ENCODE assay signal across 10 mouse cellular contexts in the genomic region with DNA sequence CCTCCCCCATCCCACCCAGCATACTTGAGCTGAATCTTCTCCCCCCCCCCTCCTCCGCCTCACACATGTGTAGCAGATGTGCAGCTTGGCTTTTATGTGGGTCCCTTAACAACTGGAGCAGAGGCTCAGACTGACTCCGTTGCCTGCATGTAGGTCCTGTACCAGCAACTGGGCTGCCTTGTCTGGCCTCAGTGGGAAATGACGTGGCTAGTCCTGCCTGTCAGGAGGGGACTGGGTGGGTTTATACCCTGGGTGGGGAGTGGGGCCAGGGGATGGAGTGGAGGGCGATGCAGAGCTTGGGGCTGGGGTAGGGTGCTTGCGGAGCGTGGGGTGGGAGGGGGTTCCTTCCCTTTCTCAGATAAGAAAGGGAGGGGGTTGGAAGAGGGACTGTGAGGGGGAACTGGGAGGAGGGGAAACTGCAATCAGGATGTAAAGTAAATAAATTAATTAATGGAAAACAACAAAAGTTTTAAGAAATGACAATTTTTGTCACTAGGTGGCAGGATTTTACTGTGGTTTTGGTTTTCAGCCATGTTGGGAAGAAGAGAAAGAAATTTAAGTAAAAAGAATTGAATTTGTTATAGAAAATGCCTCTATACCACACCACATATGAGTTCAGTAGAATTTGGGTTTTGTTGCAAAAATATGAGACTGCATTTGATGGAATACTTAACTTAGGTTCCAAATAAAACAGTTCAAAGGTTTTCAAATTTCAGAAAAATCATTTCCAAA.
DNase-seq lines count a peak whose midpoint lies in the region; ATAC-seq lines count a peak whose summit lies in the region.
"Had no signal": no experiment of that assay in that cellular context is flagged by ENCODE, and none has a peak within 500 bp of the region (broad histone marks: within the 10 kb centered on the region; RNA-seq: fewer than 3 reads in every experiment).

No protein-coding gene starts in this region.

- no peaks in the 10 kb centered on the region for H3K4me1 ChIP-seq in midbrain, embryonic 11.5 days (ENCODE audit: control insufficient read depth, insufficient read depth, low read length)
- no peaks in the 10 kb centered on the region for H3K4me1 ChIP-seq in midbrain, embryonic 10.5 days
- H3K4me1 ChIP-seq in limb, embryonic 13.5 days: peaks cover 11% of the 10 kb centered on the region; the same call in 1 of the 2 replicates

- no peak overlapping the region for H3K27ac ChIP-seq in midbrain, embryonic 11.5 days (ENCODE audit: low read depth, low read length)
- H3K27ac ChIP-seq in midbrain, embryonic 10.5 days (replicated peaks): no peak overlapping the region
- no peak overlapping the region for H3K27ac ChIP-seq in limb, embryonic 13.5 days

- no peaks in the 10 kb centered on the region for H3K9me3 ChIP-seq in midbrain, embryonic 11.5 days (ENCODE audit: control insufficient read depth, low read length)
- no peaks in the 10 kb centered on the region for H3K9me3 ChIP-seq in midbrain, embryonic 10.5 days (replicated peaks)
- H3K9me3 ChIP-seq in limb, embryonic 13.5 days: no peaks in the 10 kb centered on the region

- DNase-seq in cerebellum, adult 11-12 months: no peak
- no peak for DNase-seq in midbrain, embryonic 11.5 days (ENCODE audit: low spot score, missing footprints)
- no peak for DNase-seq in midbrain, embryonic 10.5 days (ENCODE audit: low spot score)
- no peak for DNase-seq in right cerebral cortex, postnatal 4 days
- DNase-seq: lung, postnatal 10 days had no signal

- H3K36me3 ChIP-seq in midbrain, embryonic 11.5 days (ENCODE audit: control insufficient read depth, insufficient read depth, low read length): no peaks in the 10 kb centered on the region
- H3K36me3 ChIP-seq in midbrain, embryonic 10.5 days: no peaks in the 10 kb centered on the region
- H3K36me3 ChIP-seq in limb, embryonic 13.5 days: no peaks in the 10 kb centered on the region

- 53% methylated on average over 6 of the region's 6 CpGs for WGBS in midbrain, embryonic 11.5 days
- WGBS in midbrain, embryonic 10.5 days: 59% methylated on average over 6 of the region's 6 CpGs
- 39% methylated on average over 6 of the region's 6 CpGs for WGBS in limb, embryonic 13.5 days

- no peak overlapping the region for H3K9ac ChIP-seq in midbrain, embryonic 11.5 days (ENCODE audit: low read length)
- H3K9ac ChIP-seq in limb, embryonic 13.5 days: no peak overlapping the region

- H3K4me3 ChIP-seq in midbrain, embryonic 11.5 days (ENCODE audit: low read depth, low read length): no peak overlapping the region
- H3K4me3 ChIP-seq in midbrain, embryonic 10.5 days: no peak overlapping the region
- H3K4me3 ChIP-seq in limb, embryonic 13.5 days: no peak overlapping the region
- H3K4me3 ChIP-seq: erythroblast, embryonic 14.5 days had no signal

- H3K4me2 ChIP-seq in midbrain, embryonic 11.5 days: no peak overlapping the region
- H3K4me2 ChIP-seq in limb, embryonic 13.5 days (replicated peaks): no peak overlapping the region

- no peaks in the 10 kb centered on the region for H3K27me3 ChIP-seq in midbrain, embryonic 11.5 days (ENCODE audit: control insufficient read depth, insufficient read depth, low read length)
- H3K27me3 ChIP-seq in midbrain, embryonic 10.5 days (ENCODE audit: low read depth, poor library complexity, severe bottlenecking): no peaks in the 10 kb centered on the region
- H3K27me3 ChIP-seq in limb, embryonic 13.5 days: no peaks in the 10 kb centered on the region

- 0 out of 2 replicates have a peak, but pooled peaks have one; percentile 31 for ATAC-seq in cerebellum, adult (ENCODE audit: insufficient number of reproducible peaks, low FRiP score, low TSS enrichment)
- peak; percentile 72 for ATAC-seq in midbrain, embryonic 11.5 days (ENCODE audit: low FRiP score)
- ATAC-seq in limb, embryonic 13.5 days (ENCODE audit: low FRiP score, low read depth): peak; percentile 60; the same call in 1 of the 2 replicates
- ATAC-seq in inflammation-experienced regulatory T-cells, adult 6 months: no peak
- no peak for ATAC-seq in erythroid progenitor cell, adult 5-6 weeks (replicated peaks; ENCODE audit: low FRiP score, poor library complexity, severe bottlenecking)

Comparison
In these comparisons a context has a peak if more than half of its experiments do, and no peak if none do; other contexts are left out.
1. ATAC-seq: peak in cerebellum, adult (single experiment), midbrain, embryonic 11.5 days (single experiment) and limb, embryonic 13.5 days (single experiment); none in inflammation-experienced regulatory T-cells, adult 6 months (single experiment) and erythroid progenitor cell, adult 5-6 weeks (single experiment).